Mouse (Mus musculus) NIH3T3 (cell line): ENCODE measurements around the gene Prpf40b.
A peak's percentile ranks its signal among the peaks of the same experiment; 100 is the strongest.

ENCODE experiments used
- DNase-seq: peaks from one replicate; pipeline ENCODE4 v3.0.0-alpha.2; 2012; ENCODE audit warnings: low read depth

Prpf40b gene

GRCm38 (mm10) chr15:99332921-99333675, 38.2 kb downstream of the Prpf40b start:
- peak; percentile 89 for DNase-seq

GRCm38 (mm10) chr15:99333676-99334065, 38.8 kb downstream of the Prpf40b start:
- DNase-seq, result peak; percentile 23

- peak; percentile 60 for DNase-seq
Measured at GRCm38 (mm10) chr15:99334500-99334899, 39.6 kb downstream of the Prpf40b start.

- no peak for DNase-seq
Measured at GRCm38 (mm10) chr15:99335801-99336320, 41.0 kb downstream of the Prpf40b start.

- no peak for DNase-seq
Measured at GRCm38 (mm10) chr15:99338916-99339315, 44.0 kb downstream of the Prpf40b start.

GRCm38 (mm10) chr15:99339669-99340068, 44.8 kb downstream of the Prpf40b start:
- DNase-seq, result no peak

- DNase-seq, result no peak
Measured at GRCm38 (mm10) chr15:99341102-99341501, 46.2 kb downstream of the Prpf40b start.

- DNase-seq, result no peak
Measured at GRCm38 (mm10) chr15:99342194-99342981, 47.5 kb downstream of the Prpf40b start.

GRCm38 (mm10) chr15:99343414-99344147, 48.7 kb downstream of the Prpf40b start:
- peak; percentile 77 for DNase-seq

- DNase-seq, result peak; percentile 77
Measured at GRCm38 (mm10) chr15:99344148-99344870, 49.4 kb downstream of the Prpf40b start.

- DNase-seq, result peak; percentile 32
Measured at GRCm38 (mm10) chr15:99344961-99345360, 50.1 kb downstream of the Prpf40b start.

- no peak for DNase-seq
Measured at GRCm38 (mm10) chr15:99351610-99352009, 56.7 kb downstream of the Prpf40b start.

- DNase-seq, result no peak
Measured at GRCm38 (mm10) chr15:99352306-99352705, 57.4 kb downstream of the Prpf40b start.

GRCm38 (mm10) chr15:99355660-99356059, 60.8 kb downstream of the Prpf40b start:
- no peak for DNase-seq

GRCm38 (mm10) chr15:99356462-99356861, 61.6 kb downstream of the Prpf40b start:
- no peak for DNase-seq

- DNase-seq, result peak; percentile 54
Measured at GRCm38 (mm10) chr15:99358952-99359351, 64.1 kb downstream of the Prpf40b start.

- peak; percentile 57 for DNase-seq
Measured at GRCm38 (mm10) chr15:99364022-99364530, 69.2 kb downstream of the Prpf40b start.

- no peak for DNase-seq
Measured at GRCm38 (mm10) chr15:99364921-99365320, 70.0 kb downstream of the Prpf40b start.
